Mouse (Mus musculus): ENCODE measurements at regions not wholly inside any gene's neighbourhood (a gene's known extent, or its start where the extent isn't known, plus 50 kb on each side); places are given as distances from the start of the nearest gene placed in this dataset.

DNA sequence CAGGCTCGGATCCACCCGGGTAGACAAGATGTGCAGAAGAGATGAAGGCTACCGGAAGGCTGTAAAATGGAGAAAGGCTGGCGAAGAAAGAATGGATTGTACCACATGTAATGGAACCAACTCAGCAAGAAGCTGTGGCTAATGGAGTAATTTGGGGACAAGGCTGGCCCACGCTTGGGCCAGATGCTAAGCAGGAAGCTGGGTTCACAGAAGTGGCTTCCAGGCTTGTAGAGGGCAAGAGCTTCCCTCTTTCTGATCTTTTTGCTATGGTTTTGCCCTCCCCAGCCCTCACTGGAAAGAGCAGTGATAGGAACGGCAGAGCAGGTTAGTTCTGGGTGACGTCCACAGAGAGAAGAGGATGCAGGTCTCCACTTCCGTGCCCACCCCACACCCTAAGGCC is 117.7 kb upstream of the Egr2 start:
- WGBS, result 93% methylated on average over 8 of the region's 8 CpGs
- no peak for ATAC-seq (replicated peaks; ENCODE audit: low FRiP score)

GRCm38 (mm10) chr10:67420761-67421160 is 114.5 kb upstream of the Egr2 start:
- no peaks in the 10 kb centered on the region for H3K36me3 ChIP-seq (ENCODE audit: control insufficient read depth, insufficient read depth, low read length)
- H3K27me3 ChIP-seq (ENCODE audit: control insufficient read depth, insufficient read depth, low read length), result no peaks in the 10 kb centered on the region
- WGBS, result 85% methylated on average over 5 of the region's 5 CpGs
- H3K4me3 ChIP-seq (ENCODE audit: low read depth, low read length), result no peak overlapping the region
- H3K9me3 ChIP-seq (ENCODE audit: control insufficient read depth, low read length), result no peaks in the 10 kb centered on the region
- no peak overlapping the region for H3K4me2 ChIP-seq (ENCODE audit: low read depth, low read length, severe bottlenecking)
- H3K27ac ChIP-seq (ENCODE audit: low read depth, low read length), result no peak overlapping the region
- ATAC-seq (replicated peaks; ENCODE audit: low FRiP score), result no peak
- no peaks in the 10 kb centered on the region for H3K4me1 ChIP-seq (replicated peaks; ENCODE audit: control insufficient read depth, insufficient read depth, low read length)
- DNase-seq (ENCODE audit: low spot score), result no peak
- H3K9ac ChIP-seq (ENCODE audit: low read length), result no peak overlapping the region

More for the DNA sequence above, 117.7 kb upstream of the Egr2 start:
- no peak overlapping the region for H3K4me2 ChIP-seq (ENCODE audit: low read depth, low read length, severe bottlenecking)
- no peaks in the 10 kb centered on the region for H3K9me3 ChIP-seq (ENCODE audit: control insufficient read depth, low read length)
- no peaks in the 10 kb centered on the region for H3K36me3 ChIP-seq (ENCODE audit: control insufficient read depth, insufficient read depth, low read length)
- H3K4me3 ChIP-seq (ENCODE audit: low read depth, low read length), result no peak overlapping the region
- no peaks in the 10 kb centered on the region for H3K4me1 ChIP-seq (replicated peaks; ENCODE audit: control insufficient read depth, insufficient read depth, low read length)
- DNase-seq (ENCODE audit: low spot score), result peak; percentile 32
- no peak overlapping the region for H3K27ac ChIP-seq (ENCODE audit: low read depth, low read length)
- no peaks in the 10 kb centered on the region for H3K27me3 ChIP-seq (ENCODE audit: control insufficient read depth, insufficient read depth, low read length)
- H3K9ac ChIP-seq (ENCODE audit: low read length), result no peak overlapping the region

GRCm38 (mm10) chr10:67425407-67425806 is 109.9 kb upstream of the Egr2 start:
- Histone ChIP-seq H3K4me3 (ENCODE audit: low read depth, low read length) (no peak overlapping the region), H3K27me3 (ENCODE audit: control insufficient read depth, insufficient read depth, low read length) (no peaks in the 10 kb centered on the region), H3K36me3 (ENCODE audit: control insufficient read depth, insufficient read depth, low read length) (no peaks in the 10 kb centered on the region), H3K4me2 (ENCODE audit: low read depth, low read length, severe bottlenecking) (no peak overlapping the region), H3K9me3 (ENCODE audit: control insufficient read depth, low read length) (no peaks in the 10 kb centered on the region), H3K9ac (ENCODE audit: low read length) (no peak overlapping the region), H3K4me1 (replicated peaks; ENCODE audit: control insufficient read depth, insufficient read depth, low read length) (peaks cover 3% of the 10 kb centered on the region; the same call in 1 of the 2 replicates), H3K27ac (ENCODE audit: low read depth, low read length) (no peak overlapping the region)
- DNase-seq (ENCODE audit: low spot score) (peak; percentile 11), ATAC-seq (replicated peaks; ENCODE audit: low FRiP score) (no peak)
- 94% methylated on average over 6 of the region's 6 CpGs for WGBS

- H3K36me3 ChIP-seq (ENCODE audit: control insufficient read depth, insufficient read depth, low read length), result no peaks in the 10 kb centered on the region
- no peak overlapping the region for H3K4me3 ChIP-seq (ENCODE audit: low read depth, low read length)
- H3K9ac ChIP-seq (ENCODE audit: low read length), result no peak overlapping the region
- H3K27ac ChIP-seq (ENCODE audit: low read depth, low read length), result no peak overlapping the region
- H3K27me3 ChIP-seq (ENCODE audit: control insufficient read depth, insufficient read depth, low read length), result no peaks in the 10 kb centered on the region
- 29% methylated on average over 10 of the region's 10 CpGs for WGBS
- no peaks in the 10 kb centered on the region for H3K9me3 ChIP-seq (ENCODE audit: control insufficient read depth, low read length)
- DNase-seq (ENCODE audit: low spot score), result no peak
- peaks cover 3% of the 10 kb centered on the region; the same call in 1 of the 2 replicates for H3K4me1 ChIP-seq (replicated peaks; ENCODE audit: control insufficient read depth, insufficient read depth, low read length)
- no peak for ATAC-seq (replicated peaks; ENCODE audit: low FRiP score)
- H3K4me2 ChIP-seq (ENCODE audit: low read depth, low read length, severe bottlenecking), result no peak overlapping the region
Measured at GRCm38 (mm10) chr10:67427220-67427619, 108.1 kb upstream of the Egr2 start.

DNA sequence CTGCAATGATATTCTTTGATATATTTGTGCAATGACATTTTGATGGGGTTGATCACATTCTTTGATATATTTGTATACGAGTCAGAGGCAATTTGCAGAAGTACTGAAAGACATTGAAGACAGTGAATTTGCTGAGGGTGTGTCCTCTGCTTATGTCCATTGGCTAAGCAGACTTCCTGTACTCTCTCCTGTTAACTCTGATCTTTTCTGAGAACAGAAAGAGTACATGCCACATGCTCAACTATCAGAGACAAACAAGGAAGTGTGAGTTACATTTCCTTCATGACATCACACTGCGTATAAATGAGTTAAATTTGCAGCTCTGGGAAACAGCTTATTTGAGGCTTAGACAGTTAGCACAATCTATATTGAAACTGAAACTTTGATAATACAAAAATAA is 104.5 kb upstream of the Egr2 start:
- Histone ChIP-seq H3K4me3 (ENCODE audit: low read depth, low read length) (no peak overlapping the region), H3K4me1 (replicated peaks; ENCODE audit: control insufficient read depth, insufficient read depth, low read length) (peaks cover 3% of the 10 kb centered on the region; the same call in 1 of the 2 replicates), H3K9me3 (ENCODE audit: control insufficient read depth, low read length) (no peaks in the 10 kb centered on the region), H3K9ac (ENCODE audit: low read length) (no peak overlapping the region), H3K27me3 (ENCODE audit: control insufficient read depth, insufficient read depth, low read length) (no peaks in the 10 kb centered on the region), H3K27ac (ENCODE audit: low read depth, low read length) (no peak overlapping the region), H3K4me2 (ENCODE audit: low read depth, low read length, severe bottlenecking) (no peak overlapping the region), H3K36me3 (ENCODE audit: control insufficient read depth, insufficient read depth, low read length) (no peaks in the 10 kb centered on the region)
- DNase-seq (ENCODE audit: low spot score) (no peak), ATAC-seq (replicated peaks; ENCODE audit: low FRiP score) (no peak)
- WGBS, result 93% methylated on average over 2 of the region's 2 CpGs

DNA sequence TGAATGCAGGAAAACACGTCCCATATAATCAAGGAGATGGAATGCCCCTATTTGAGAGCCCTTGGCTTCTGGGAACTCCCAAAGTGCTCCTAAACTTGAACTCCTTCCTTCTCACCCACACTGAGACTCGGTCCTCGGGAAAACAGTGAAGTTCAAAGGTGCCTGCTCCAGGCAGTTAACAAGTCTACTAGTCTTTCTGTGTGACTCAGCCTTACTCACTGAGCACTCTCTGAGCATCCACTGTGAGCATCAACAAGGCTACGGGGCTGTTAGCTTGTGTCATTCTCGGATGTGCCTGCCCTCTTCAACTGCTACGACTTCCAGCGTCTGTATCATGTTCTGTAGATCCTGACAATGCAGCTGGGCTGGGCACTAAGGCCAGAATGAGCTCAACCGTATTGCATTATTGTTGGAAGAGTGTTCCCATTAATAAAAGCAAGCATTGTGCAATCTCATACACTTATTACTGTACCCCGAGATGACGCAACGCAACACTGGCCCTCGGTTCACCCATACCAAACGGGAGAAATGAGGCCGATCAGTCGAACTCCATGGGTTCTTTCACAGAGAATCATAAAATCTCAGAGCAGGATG is 96.1 kb upstream of the Egr2 start:
- WGBS, result 94% methylated on average over 15 of the region's 15 CpGs
- DNase-seq (ENCODE audit: low spot score) (peak; percentile 30), ATAC-seq (replicated peaks; ENCODE audit: low FRiP score) (no peak)
- Histone ChIP-seq H3K27me3 (ENCODE audit: control insufficient read depth, insufficient read depth, low read length) (no peaks in the 10 kb centered on the region), H3K4me3 (ENCODE audit: low read depth, low read length) (no peak overlapping the region), H3K36me3 (ENCODE audit: control insufficient read depth, insufficient read depth, low read length) (no peaks in the 10 kb centered on the region), H3K9me3 (ENCODE audit: control insufficient read depth, low read length) (no peaks in the 10 kb centered on the region), H3K4me1 (replicated peaks; ENCODE audit: control insufficient read depth, insufficient read depth, low read length) (no peaks in the 10 kb centered on the region), H3K27ac (ENCODE audit: low read depth, low read length) (no peak overlapping the region), H3K9ac (ENCODE audit: low read length) (no peak overlapping the region), H3K4me2 (ENCODE audit: low read depth, low read length, severe bottlenecking) (no peak overlapping the region)

- no peak overlapping the region for H3K9ac ChIP-seq (ENCODE audit: low read length)
- H3K4me3 ChIP-seq (ENCODE audit: low read depth, low read length), result no peak overlapping the region
- no peaks in the 10 kb centered on the region for H3K4me1 ChIP-seq (replicated peaks; ENCODE audit: control insufficient read depth, insufficient read depth, low read length)
- DNase-seq (ENCODE audit: low spot score) (peak; percentile 10), ATAC-seq (replicated peaks; ENCODE audit: low FRiP score) (no peak)
- no peaks in the 10 kb centered on the region for H3K27me3 ChIP-seq (ENCODE audit: control insufficient read depth, insufficient read depth, low read length)
- no peaks in the 10 kb centered on the region for H3K36me3 ChIP-seq (ENCODE audit: control insufficient read depth, insufficient read depth, low read length)
- no peaks in the 10 kb centered on the region for H3K9me3 ChIP-seq (ENCODE audit: control insufficient read depth, low read length)
- no peak overlapping the region for H3K4me2 ChIP-seq (ENCODE audit: low read depth, low read length, severe bottlenecking)
- WGBS, result 86% methylated on average over 5 of the region's 5 CpGs
- H3K27ac ChIP-seq (ENCODE audit: low read depth, low read length), result no peak overlapping the region
Measured at GRCm38 (mm10) chr10:67439844-67440243, 95.4 kb upstream of the Egr2 start.

GRCm38 (mm10) chr10:67441243-67441642 is 94.0 kb upstream of the Egr2 start:
- Histone ChIP-seq H3K4me2 (ENCODE audit: low read depth, low read length, severe bottlenecking) (no peak overlapping the region), H3K9ac (ENCODE audit: low read length) (no peak overlapping the region), H3K36me3 (ENCODE audit: control insufficient read depth, insufficient read depth, low read length) (no peaks in the 10 kb centered on the region), H3K4me3 (ENCODE audit: low read depth, low read length) (no peak overlapping the region), H3K9me3 (ENCODE audit: control insufficient read depth, low read length) (no peaks in the 10 kb centered on the region), H3K27me3 (ENCODE audit: control insufficient read depth, insufficient read depth, low read length) (no peaks in the 10 kb centered on the region), H3K27ac (ENCODE audit: low read depth, low read length) (no peak overlapping the region), H3K4me1 (replicated peaks; ENCODE audit: control insufficient read depth, insufficient read depth, low read length) (no peaks in the 10 kb centered on the region)
- 71% methylated on average over 7 of the region's 7 CpGs for WGBS
- ATAC-seq (replicated peaks; ENCODE audit: low FRiP score), result no peak
- peak; percentile 6 for DNase-seq (ENCODE audit: low spot score)

- no peak for ATAC-seq (replicated peaks; ENCODE audit: low FRiP score)
Measured at GRCm38 (mm10) chr10:67448875-67449274, 86.4 kb upstream of the Egr2 start.

More at GRCm38 (mm10) chr10:67448875-67449274, 86.4 kb upstream of the Egr2 start:
- no peaks in the 10 kb centered on the region for H3K9me3 ChIP-seq (ENCODE audit: control insufficient read depth, low read length)
- no peak overlapping the region for H3K4me2 ChIP-seq (ENCODE audit: low read depth, low read length, severe bottlenecking)
- H3K27ac ChIP-seq (ENCODE audit: low read depth, low read length), result no peak overlapping the region
- H3K27me3 ChIP-seq (ENCODE audit: control insufficient read depth, insufficient read depth, low read length), result no peaks in the 10 kb centered on the region
- no peak overlapping the region for H3K4me3 ChIP-seq (ENCODE audit: low read depth, low read length)
- WGBS, result 90% methylated on average over 6 of the region's 6 CpGs
- H3K36me3 ChIP-seq (ENCODE audit: control insufficient read depth, insufficient read depth, low read length), result no peaks in the 10 kb centered on the region
- peak; percentile 4 for DNase-seq (ENCODE audit: low spot score)
- no peak overlapping the region for H3K9ac ChIP-seq (ENCODE audit: low read length)
- H3K4me1 ChIP-seq (replicated peaks; ENCODE audit: control insufficient read depth, insufficient read depth, low read length), result no peaks in the 10 kb centered on the region

All from forebrain, embryonic 11.5 days (tissue).